Mouse (Mus musculus): ENCODE data around the gene Srsf1. TPM values are rescaled to one million over a fixed set of nuclear protein-coding genes. Genes with fewer than 3 reads are reported as not detected.

Srsf1 gene
- total and polyA plus RNA-seq, 3 experiments: 416 to 812 (median 730) TPM

DNA sequence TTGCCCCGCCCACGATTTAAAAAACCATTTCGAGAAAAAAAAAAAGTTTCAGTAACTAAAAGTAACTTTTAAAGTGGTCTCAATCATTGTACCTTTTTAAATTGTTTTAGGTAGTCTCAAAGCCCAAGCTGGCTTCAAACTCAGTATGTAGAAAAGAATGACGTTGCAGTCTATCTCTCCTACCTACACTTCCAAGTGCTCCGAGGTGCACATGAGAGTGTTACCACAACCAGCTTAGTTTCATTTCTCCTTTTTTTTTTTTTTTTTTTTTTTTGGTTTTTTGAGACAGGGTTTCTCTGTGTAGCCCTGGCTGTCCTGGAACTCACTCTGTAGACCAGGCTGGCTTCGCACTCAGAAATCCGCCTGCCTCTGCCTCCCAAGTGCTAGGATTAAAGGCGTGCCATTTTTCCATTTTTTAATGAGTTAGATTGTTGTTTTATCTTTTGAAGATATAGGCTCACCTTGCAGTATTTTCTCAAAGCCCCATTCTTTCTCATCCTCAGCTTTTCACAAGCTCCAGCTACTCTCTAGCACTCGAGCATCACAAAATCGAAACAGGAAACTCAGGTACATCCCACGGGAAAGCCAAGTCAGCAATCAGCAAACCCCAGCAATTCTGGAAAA lies 34.4 kb upstream of the Srsf1 start:
- H3K27me3 ChIP-seq (replicated peaks): peaks cover 2% of the 10 kb centered on the region
- H3K79me2 ChIP-seq (replicated peaks; ENCODE audit: control insufficient read depth, extremely low read depth, insufficient read depth, poor library complexity, severe bottlenecking): no peaks in the 10 kb centered on the region
- no peaks in the 10 kb centered on the region for H3K36me3 ChIP-seq (replicated peaks in 1 of 2; ENCODE audit: control insufficient read depth in 1 of 2, insufficient read depth in 1 of 2, low read length in 1 of 2)
- TF ChIP-seq JUN (IDR thresholded peaks at IDR 0.05; ENCODE audit: insufficient read depth, low read depth, low read length) (no peak), MAX (IDR thresholded peaks at IDR 0.05; ENCODE audit: low read length) (peak; percentile 39; the same call in 1 of the 2 replicates), MXI1 (IDR thresholded peaks at IDR 0.05; ENCODE audit: low read depth, low read length) (peak; percentile 62; the same call in 1 of the 2 replicates), MAZ (IDR thresholded peaks at IDR 0.05; ENCODE audit: low read depth, low read length) (no peak), POLR2AphosphoS2 (IDR thresholded peaks at IDR 0.05; ENCODE audit: low read depth, low read length) (no peak), RCOR1 (conservative IDR thresholded peaks at IDR 0.05; ENCODE audit: low read depth, low read length) (peak; percentile 84), SIN3A (IDR thresholded peaks at IDR 0.05; ENCODE audit: low read length) (0 out of 2 replicates have a peak, but pooled peaks have one; percentile 66), CHD2 (IDR thresholded peaks at IDR 0.05; ENCODE audit: low read length) (peak; percentile 69; the same call in 1 of the 2 replicates), TBP (conservative IDR thresholded peaks at IDR 0.05; ENCODE audit: low read depth, low read length) (no peak), BHLHE40 (IDR thresholded peaks at IDR 0.05; ENCODE audit: low read depth, low read length) (peak; percentile 85), USF1 (IDR thresholded peaks at IDR 0.05; ENCODE audit: low read depth, low read length) (no peak), SMC3 (IDR thresholded peaks at IDR 0.05; ENCODE audit: low read depth, low read length) (no peak), ZKSCAN1 (IDR thresholded peaks at IDR 0.05; ENCODE audit: borderline replicate concordance, low read depth, low read length) (peak; percentile 12; the same call in 1 of the 2 replicates), NRF1 (IDR thresholded peaks at IDR 0.05; ENCODE audit: low read depth, low read length) (no peak), CHD1 (IDR thresholded peaks at IDR 0.05; ENCODE audit: low read depth, low read length) (no peak), MYC (IDR thresholded peaks at IDR 0.05; ENCODE audit: low read depth, low read length) (peak; percentile 76; the same call in 1 of the 2 replicates), E2F4 (IDR thresholded peaks at IDR 0.05; ENCODE audit: insufficient replicate concordance, low read depth, low read length) (no peak), MEF2A (IDR thresholded peaks at IDR 0.05; ENCODE audit: borderline replicate concordance, low read depth, low read length) (peak; percentile 53), ZC3H11A (IDR thresholded peaks at IDR 0.05; ENCODE audit: low read depth, low read length) (no peak), JUND (conservative IDR thresholded peaks at IDR 0.05; ENCODE audit: low read depth, low read length) (peak; percentile 56), GABPA (IDR thresholded peaks at IDR 0.05; ENCODE audit: insufficient replicate concordance, low read depth, low read length) (no peak), ETS1 (conservative IDR thresholded peaks at IDR 0.05; ENCODE audit: low read depth, low read length) (peak; percentile 82), HCFC1 (IDR thresholded peaks at IDR 0.05; ENCODE audit: low read depth, low read length) (peak; percentile 33), KAT2A (IDR thresholded peaks at IDR 0.05; ENCODE audit: insufficient replicate concordance, low read length) (no peak), CTCF (conservative IDR thresholded peaks at IDR 0.05 in 1 of 2, IDR thresholded peaks at IDR 0.05 in 1 of 2; ENCODE audit: low read depth in 2 of 2, low read length in 2 of 2) (no peak), ELF1 (IDR thresholded peaks at IDR 0.05; ENCODE audit: low read depth, low read length) (0 out of 2 replicates have a peak, but pooled peaks have one; percentile 30), NELFE (IDR thresholded peaks at IDR 0.05; ENCODE audit: low read depth, low read length) (no peak), ZNF384 (IDR thresholded peaks at IDR 0.05; ENCODE audit: low read depth, low read length) (peak; percentile 98), RAD21 (IDR thresholded peaks at IDR 0.05; ENCODE audit: low read depth, low read length) (no peak), IRF4 (IDR thresholded peaks at IDR 0.05; ENCODE audit: low read depth, low read length) (peak; percentile 97), MAFK (IDR thresholded peaks at IDR 0.05; ENCODE audit: insufficient replicate concordance, low read length) (peak; percentile 59; the same call in 1 of the 2 replicates), TCF12 (IDR thresholded peaks at IDR 0.05; ENCODE audit: low read depth, low read length) (no peak), UBTF (IDR thresholded peaks at IDR 0.05; ENCODE audit: low read depth, low read length) (no peak; the same call in 1 of the 2 replicates), EP300 (IDR thresholded peaks at IDR 0.05; ENCODE audit: low read length) (peak; percentile 95), PAX5 (IDR thresholded peaks at IDR 0.05; ENCODE audit: low read length) (no peak), USF2 (conservative IDR thresholded peaks at IDR 0.05; ENCODE audit: low read depth, low read length) (no peak), ZMIZ1 (IDR thresholded peaks at IDR 0.05; ENCODE audit: low read depth, low read length) (no peak), POLR2A (IDR thresholded peaks at IDR 0.05; ENCODE audit: low read depth, low read length) (no peak)
- DNase-seq (ENCODE audit: extremely low read depth): peak; percentile 77
- no peak overlapping the region for H3K9ac ChIP-seq (ENCODE audit: insufficient read depth, low read depth)
- peak overlapping the region in 1 of 3 experiments; percentile 17 for H3K4me3 ChIP-seq (replicated peaks in 1 of 3; ENCODE audit: low read depth in 2 of 3, low read length in 2 of 3, poor library complexity in 1 of 3)
- in situ Hi-C loops (cut with MboI; ENCODE audit: low pct_ligation_motif_present, low pct_unique_long_range_greater_than_20kb, low sequenced_read_pairs) (no loop called here), dilution Hi-C loops (cut with MboI; ENCODE audit: extremely low pct_ligation_motif_present, extremely low pct_unique_long_range_greater_than_20kb, low sequenced_read_pairs) (no loop called here)
- H3K9me3 ChIP-seq (replicated peaks; ENCODE audit: low read length): no peaks in the 10 kb centered on the region
- peak overlapping the region; percentile 96 for H3K4me2 ChIP-seq (ENCODE audit: insufficient read depth, low read depth, poor library complexity, severe bottlenecking)
- H3K4me1 ChIP-seq (ENCODE audit: control insufficient read depth in 1 of 2, insufficient read depth in 2 of 2): peaks cover 14 to 46% of the 10 kb centered on the region in 2 experiments
- no peak overlapping the region for H3K27ac ChIP-seq (ENCODE audit: insufficient read depth, low read depth)

Measured in CH12.LX (cell line).